Mouse (Mus musculus): ENCODE measurements around the gene Pik3r5. TPM values are rescaled to one million over a fixed set of nuclear protein-coding genes. Genes with fewer than 3 reads are reported as not detected.

Pik3r5 gene
- polyA plus RNA-seq (2014; fragmentation: Nextera tagmentation; extraction: Ambion mirVana) = 0.19 and 0.25 TPM in 2 replicates

DNA sequence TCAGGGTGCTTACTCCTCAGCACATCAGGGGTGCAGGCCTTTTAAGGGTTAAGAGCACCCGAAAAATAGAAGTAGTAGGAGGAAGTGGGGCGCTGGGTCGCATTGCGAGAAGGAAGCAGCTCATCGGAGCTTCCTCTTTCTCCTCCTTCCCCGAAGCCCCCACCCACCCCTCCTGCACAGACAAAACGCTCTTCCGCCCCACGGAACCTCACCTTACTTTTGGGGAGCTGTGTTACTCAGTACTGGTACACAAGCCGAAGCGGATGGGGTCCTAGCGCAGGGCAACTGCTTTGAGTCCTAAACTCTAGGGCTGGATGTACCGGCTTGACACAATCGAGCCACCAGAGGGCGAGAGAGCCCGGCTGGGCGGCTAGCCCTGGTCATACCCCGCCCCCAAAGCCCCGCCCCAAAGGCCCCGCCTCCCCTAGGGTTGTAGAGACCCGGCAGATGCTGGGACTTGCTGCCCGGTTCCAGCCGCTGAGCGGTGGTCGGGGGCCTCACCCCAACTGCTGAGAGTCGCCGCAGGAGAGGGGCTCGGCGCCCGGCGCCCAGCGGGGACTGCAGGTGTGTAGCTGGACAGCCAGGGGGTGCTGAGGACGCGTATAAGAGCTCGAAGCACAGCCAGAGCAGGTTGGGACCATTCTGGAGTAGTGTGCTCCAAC lies at the start of gene Pik3r5:
Pik3r5 (plus strand) TSS at position 423 of the 662 bp plus-strand sequence.
- H3K9ac ChIP-seq (ENCODE audit: low read depth, low read length) = 0 out of 2 replicates have a peak within 1 kb of the TSS, but pooled peaks have one; percentile 8
- H3K36me3 ChIP-seq (ENCODE audit: control insufficient read depth, insufficient read depth, low read length) = no peaks in the 10 kb centered on the region
- peak within 1 kb of the TSS; percentile 70 for H3K4me2 ChIP-seq
- 6% methylated on average over 33 of the region's 35 CpGs for WGBS (ENCODE audit: insufficient replicate concordance)
- ATAC-seq (replicated peaks; ENCODE audit: insufficient number of reproducible peaks, low FRiP score, low TSS enrichment) = peak; percentile 76; the same call in 1 of the 2 replicates
- H3K4me3 ChIP-seq (ENCODE audit: low read depth, low read length) = peak within 1 kb of the TSS; percentile 46
- peaks cover 42% of the 10 kb centered on the region for H3K27me3 ChIP-seq (ENCODE audit: control insufficient read depth, insufficient read depth, low read length)
- no peak within 1 kb of the TSS for H3K27ac ChIP-seq (ENCODE audit: low read depth, low read length)
- no peaks in the 10 kb centered on the region for H3K9me3 ChIP-seq (replicated peaks; ENCODE audit: control insufficient read depth, low read length)
- no peaks in the 10 kb centered on the region for H3K4me1 ChIP-seq (ENCODE audit: control insufficient read depth, insufficient read depth, low read length)

DNA sequence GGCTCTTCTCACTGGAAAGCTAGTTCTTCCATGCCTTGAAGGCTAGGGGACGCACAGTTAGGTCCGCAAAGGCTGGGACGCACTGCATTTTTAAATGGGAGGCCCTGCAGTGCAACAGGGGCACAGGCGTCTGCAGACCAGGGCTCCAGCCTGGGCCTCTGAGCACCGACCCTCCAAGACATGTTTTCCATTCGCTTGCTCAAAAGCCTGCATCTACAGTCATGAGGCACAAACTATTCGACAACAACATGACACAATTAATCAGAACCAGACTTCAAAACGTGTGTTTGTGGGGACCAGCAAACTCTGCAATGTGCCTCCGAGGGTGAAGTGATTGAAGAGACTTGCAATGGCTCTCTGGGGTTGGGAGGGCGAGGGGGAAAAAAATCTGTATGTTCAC lies 48.4 kb upstream of the Pik3r5 start:
- H3K36me3 ChIP-seq (ENCODE audit: control insufficient read depth, insufficient read depth, low read length) = no peaks in the 10 kb centered on the region
- peak overlapping the region; percentile 66 for H3K4me3 ChIP-seq (ENCODE audit: low read depth, low read length)
- ATAC-seq (replicated peaks; ENCODE audit: insufficient number of reproducible peaks, low FRiP score, low TSS enrichment) = no peak
- no peak overlapping the region for H3K9ac ChIP-seq (ENCODE audit: low read depth, low read length)
- peaks cover 74% of the 10 kb centered on the region for H3K27me3 ChIP-seq (ENCODE audit: control insufficient read depth, insufficient read depth, low read length)
- peaks cover 15% of the 10 kb centered on the region for H3K4me1 ChIP-seq (ENCODE audit: control insufficient read depth, insufficient read depth, low read length)
- H3K27ac ChIP-seq (ENCODE audit: low read depth, low read length) = no peak overlapping the region
- H3K4me2 ChIP-seq = peak overlapping the region; percentile 66
- WGBS (ENCODE audit: insufficient replicate concordance) = 9% methylated on average over 10 of the region's 10 CpGs
- H3K9me3 ChIP-seq (replicated peaks; ENCODE audit: control insufficient read depth, low read length) = no peaks in the 10 kb centered on the region

DNA sequence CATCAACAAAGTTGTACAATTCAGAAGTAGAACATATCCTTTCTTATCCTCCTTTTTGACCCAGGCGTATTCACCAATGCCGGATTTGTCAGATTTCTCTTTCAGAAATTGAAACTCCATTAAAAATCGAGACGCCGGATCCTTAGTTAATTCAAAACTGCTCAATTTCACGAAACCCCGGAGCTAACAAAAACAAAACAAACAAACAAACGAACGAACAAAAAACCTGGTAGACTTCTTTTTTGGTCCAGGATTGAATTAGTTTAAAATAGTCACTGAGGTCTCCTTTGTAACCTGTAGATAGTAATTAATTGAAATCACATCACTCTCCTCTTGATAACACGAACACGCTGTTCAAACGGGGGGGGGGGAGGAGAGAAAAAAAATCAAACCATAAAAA lies 47.8 kb upstream of the Pik3r5 start:
- Histone ChIP-seq H3K9me3 (replicated peaks; ENCODE audit: control insufficient read depth, low read length) (no peaks in the 10 kb centered on the region), H3K4me1 (ENCODE audit: control insufficient read depth, insufficient read depth, low read length) (peaks cover 14% of the 10 kb centered on the region), H3K36me3 (ENCODE audit: control insufficient read depth, insufficient read depth, low read length) (no peaks in the 10 kb centered on the region), H3K4me2 (peak overlapping the region; percentile 66), H3K27me3 (ENCODE audit: control insufficient read depth, insufficient read depth, low read length) (peaks cover 76% of the 10 kb centered on the region), H3K9ac (ENCODE audit: low read depth, low read length) (peak overlapping the region; percentile 78), H3K27ac (ENCODE audit: low read depth, low read length) (no peak overlapping the region), H3K4me3 (ENCODE audit: low read depth, low read length) (peak overlapping the region; percentile 66)
- ATAC-seq (replicated peaks; ENCODE audit: insufficient number of reproducible peaks, low FRiP score, low TSS enrichment) = no peak
- WGBS (ENCODE audit: insufficient replicate concordance) = 12% methylated on average over 12 of the region's 12 CpGs

DNA sequence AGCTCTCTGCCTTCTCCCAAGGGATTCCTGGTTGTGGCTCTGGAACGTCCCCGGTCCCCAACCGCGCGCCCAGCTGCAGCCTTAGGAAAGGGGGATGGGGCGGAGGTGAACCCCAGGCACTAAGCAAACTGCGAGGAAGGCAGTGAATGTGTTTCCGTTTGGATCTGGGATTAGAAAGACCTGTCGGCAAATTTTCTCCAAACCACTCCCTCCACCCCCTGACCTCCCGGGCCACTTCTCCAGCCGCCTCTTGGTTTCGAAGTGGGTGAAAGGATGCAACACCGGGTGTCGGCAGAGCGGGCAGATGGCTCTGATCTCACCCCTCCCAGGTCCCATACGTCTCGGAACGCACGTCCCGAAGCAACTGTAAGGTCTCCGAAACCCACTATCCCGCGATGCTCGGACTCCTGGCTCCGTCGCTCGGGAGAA lies 47.3 kb upstream of the Pik3r5 start:
- Histone ChIP-seq H3K36me3 (ENCODE audit: control insufficient read depth, insufficient read depth, low read length) (no peaks in the 10 kb centered on the region), H3K27ac (ENCODE audit: low read depth, low read length) (no peak overlapping the region), H3K4me2 (peak overlapping the region; percentile 66), H3K4me3 (ENCODE audit: low read depth, low read length) (peak overlapping the region; percentile 66), H3K27me3 (ENCODE audit: control insufficient read depth, insufficient read depth, low read length) (peaks cover 76% of the 10 kb centered on the region), H3K9me3 (replicated peaks; ENCODE audit: control insufficient read depth, low read length) (no peaks in the 10 kb centered on the region), H3K9ac (ENCODE audit: low read depth, low read length) (peak overlapping the region; percentile 78), H3K4me1 (ENCODE audit: control insufficient read depth, insufficient read depth, low read length) (peaks cover 9% of the 10 kb centered on the region)
- no peak for ATAC-seq (replicated peaks; ENCODE audit: insufficient number of reproducible peaks, low FRiP score, low TSS enrichment)
- WGBS (ENCODE audit: insufficient replicate concordance) = under 1% methylated on average over 27 of the region's 27 CpGs

DNA sequence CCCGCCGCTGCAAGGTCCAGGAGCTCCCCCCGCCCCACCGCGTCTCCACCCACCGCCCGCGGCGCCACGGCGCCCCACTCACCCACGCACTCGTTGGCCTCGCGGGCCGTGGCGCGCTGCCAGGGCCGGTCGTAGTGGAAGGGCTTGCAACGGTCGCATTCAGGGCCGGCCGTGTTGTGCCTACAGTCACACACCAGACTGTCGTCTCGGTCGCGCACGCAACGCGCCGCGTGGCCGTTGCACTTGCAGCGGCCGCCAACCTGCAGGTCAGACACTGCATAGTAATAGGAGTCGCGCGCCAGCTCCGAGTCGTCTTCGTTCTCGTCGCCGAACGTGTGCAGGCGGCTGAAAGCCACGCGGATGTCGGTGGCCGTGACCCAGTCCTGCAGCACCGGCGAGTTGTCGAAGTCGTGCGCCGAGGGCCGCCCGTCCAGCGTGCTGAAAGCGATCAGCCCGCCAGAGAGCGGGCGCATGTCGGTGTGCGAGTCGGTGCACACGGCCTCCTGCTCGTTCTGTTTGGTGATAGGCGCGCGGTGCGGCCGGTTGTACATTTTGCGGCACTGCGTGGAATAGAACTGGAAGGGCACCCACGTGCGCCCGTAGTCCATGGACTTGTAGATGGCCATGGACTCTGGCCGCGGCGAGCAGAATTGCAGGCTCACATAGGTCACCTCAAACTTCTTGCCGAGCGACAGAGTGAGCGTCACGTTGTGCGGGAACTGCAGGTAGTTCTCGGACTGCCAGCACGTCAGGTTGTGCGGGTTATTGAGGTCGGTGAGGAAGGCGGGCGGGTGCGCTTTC lies 46.7 kb upstream of the Pik3r5 start:
- H3K4me3 ChIP-seq (ENCODE audit: low read depth, low read length) = peak overlapping the region; percentile 66
- no peaks in the 10 kb centered on the region for H3K9me3 ChIP-seq (replicated peaks; ENCODE audit: control insufficient read depth, low read length)
- peaks cover 7% of the 10 kb centered on the region; the same call in 1 of the 2 replicates for H3K4me1 ChIP-seq (ENCODE audit: control insufficient read depth, insufficient read depth, low read length)
- under 1% methylated on average over 80 of the region's 94 CpGs for WGBS (ENCODE audit: insufficient replicate concordance)
- peak overlapping the region; percentile 78 for H3K9ac ChIP-seq (ENCODE audit: low read depth, low read length)
- peaks cover 76% of the 10 kb centered on the region for H3K27me3 ChIP-seq (ENCODE audit: control insufficient read depth, insufficient read depth, low read length)
- ATAC-seq (replicated peaks; ENCODE audit: insufficient number of reproducible peaks, low FRiP score, low TSS enrichment) = no peak
- no peaks in the 10 kb centered on the region for H3K36me3 ChIP-seq (ENCODE audit: control insufficient read depth, insufficient read depth, low read length)
- no peak overlapping the region for H3K27ac ChIP-seq (ENCODE audit: low read depth, low read length)
- peak overlapping the region; percentile 66 for H3K4me2 ChIP-seq

DNA sequence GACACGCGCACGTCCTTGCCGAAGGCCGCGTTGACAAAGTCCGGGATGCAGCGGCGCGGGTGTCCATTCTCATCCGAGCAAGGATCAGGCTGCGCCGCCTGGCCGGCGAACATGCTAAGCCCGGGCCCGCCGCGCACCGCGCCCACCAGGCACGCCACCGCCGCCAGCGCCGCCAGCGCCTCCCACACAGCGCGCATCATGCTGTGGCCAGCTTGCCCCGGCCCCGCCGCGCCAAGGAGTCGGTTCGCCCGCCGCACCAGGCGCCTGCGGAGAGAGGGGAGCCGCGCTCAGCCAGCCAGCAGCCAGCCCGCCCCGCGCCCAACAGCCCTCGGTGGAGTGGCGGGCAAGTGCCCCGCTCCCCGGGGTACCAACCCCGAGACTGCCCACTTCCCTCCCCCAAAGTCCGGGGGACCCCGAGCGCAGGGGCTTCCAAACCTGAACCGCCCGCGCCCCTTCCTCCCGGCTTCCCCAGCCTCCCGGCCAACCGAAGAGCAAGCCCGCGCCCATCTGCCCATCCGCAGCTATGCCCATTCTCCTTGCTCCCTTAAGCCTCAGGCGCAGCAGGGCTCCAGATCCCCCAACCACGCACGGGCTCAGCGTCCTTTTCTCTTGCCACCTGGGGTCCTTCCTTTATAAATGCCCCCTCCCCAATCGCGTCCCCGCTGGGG lies 45.9 kb upstream of the Pik3r5 start:
- Histone ChIP-seq H3K4me2 (peak overlapping the region; percentile 66), H3K9me3 (replicated peaks; ENCODE audit: control insufficient read depth, low read length) (no peaks in the 10 kb centered on the region), H3K27me3 (ENCODE audit: control insufficient read depth, insufficient read depth, low read length) (peaks cover 74% of the 10 kb centered on the region), H3K27ac (ENCODE audit: low read depth, low read length) (peak overlapping the region; percentile 83), H3K4me3 (ENCODE audit: low read depth, low read length) (peak overlapping the region; percentile 66), H3K9ac (ENCODE audit: low read depth, low read length) (peak overlapping the region; percentile 78), H3K36me3 (ENCODE audit: control insufficient read depth, insufficient read depth, low read length) (no peaks in the 10 kb centered on the region), H3K4me1 (ENCODE audit: control insufficient read depth, insufficient read depth, low read length) (peaks cover 8% of the 10 kb centered on the region; the same call in 1 of the 2 replicates)
- ATAC-seq (replicated peaks; ENCODE audit: insufficient number of reproducible peaks, low FRiP score, low TSS enrichment) = no peak
- under 1% methylated on average over 56 of the region's 68 CpGs for WGBS (ENCODE audit: insufficient replicate concordance)

DNA sequence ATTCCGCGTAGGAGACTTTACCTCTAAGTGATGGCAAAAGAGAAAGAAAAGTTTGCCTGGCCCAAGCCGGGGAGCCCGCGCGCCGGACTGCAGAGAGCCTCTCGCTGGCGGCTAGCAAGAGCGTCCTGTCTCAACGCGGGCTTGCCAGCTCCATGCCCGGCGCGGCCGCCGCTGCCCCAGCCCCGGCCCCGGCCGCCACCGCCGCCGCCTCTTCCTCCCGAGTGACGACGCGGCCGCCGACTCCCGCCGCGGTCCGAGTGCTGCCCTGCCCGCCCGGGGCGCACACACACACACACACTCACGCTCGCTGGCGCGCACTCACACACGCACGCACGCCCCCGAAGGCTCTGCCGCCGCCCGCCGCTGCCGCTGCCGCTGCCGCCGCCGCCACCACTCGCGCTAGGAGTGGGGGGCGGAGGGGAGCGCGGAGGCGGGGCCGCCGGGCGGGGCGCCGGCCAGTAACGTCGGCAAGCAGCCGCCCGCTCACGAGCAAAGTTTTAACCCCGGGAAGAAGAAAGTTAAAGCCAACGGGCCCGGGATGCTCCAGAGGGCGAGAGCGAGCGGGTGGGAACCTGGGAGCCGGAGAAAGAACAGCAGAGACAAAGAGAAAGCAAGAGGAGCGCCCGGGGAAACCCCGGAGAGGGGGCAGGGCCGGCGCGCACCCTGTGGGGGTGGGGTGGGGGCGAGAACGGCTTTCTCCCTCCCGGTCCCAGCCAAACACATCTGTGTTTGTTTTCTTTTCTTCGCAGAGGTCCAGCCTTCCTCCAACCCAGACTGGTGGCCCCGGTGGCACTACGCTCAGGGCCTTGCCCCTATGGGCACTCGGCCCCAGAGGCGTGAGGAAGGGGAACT lies 45.1 kb upstream of the Pik3r5 start:
- Histone ChIP-seq H3K9me3 (replicated peaks; ENCODE audit: control insufficient read depth, low read length) (no peaks in the 10 kb centered on the region), H3K27ac (ENCODE audit: low read depth, low read length) (peak overlapping the region; percentile 83), H3K4me1 (ENCODE audit: control insufficient read depth, insufficient read depth, low read length) (peaks cover 10% of the 10 kb centered on the region; the same call in 1 of the 2 replicates), H3K4me3 (ENCODE audit: low read depth, low read length) (peak overlapping the region; percentile 66), H3K27me3 (ENCODE audit: control insufficient read depth, insufficient read depth, low read length) (peaks cover 73% of the 10 kb centered on the region), H3K9ac (ENCODE audit: low read depth, low read length) (peak overlapping the region; percentile 78), H3K4me2 (peak overlapping the region; percentile 66), H3K36me3 (ENCODE audit: control insufficient read depth, insufficient read depth, low read length) (no peaks in the 10 kb centered on the region)
- WGBS (ENCODE audit: insufficient replicate concordance) = 1% methylated on average over 84 of the region's 90 CpGs
- ATAC-seq (replicated peaks; ENCODE audit: insufficient number of reproducible peaks, low FRiP score, low TSS enrichment) = peak; percentile 55; the same call in 1 of the 2 replicates

DNA sequence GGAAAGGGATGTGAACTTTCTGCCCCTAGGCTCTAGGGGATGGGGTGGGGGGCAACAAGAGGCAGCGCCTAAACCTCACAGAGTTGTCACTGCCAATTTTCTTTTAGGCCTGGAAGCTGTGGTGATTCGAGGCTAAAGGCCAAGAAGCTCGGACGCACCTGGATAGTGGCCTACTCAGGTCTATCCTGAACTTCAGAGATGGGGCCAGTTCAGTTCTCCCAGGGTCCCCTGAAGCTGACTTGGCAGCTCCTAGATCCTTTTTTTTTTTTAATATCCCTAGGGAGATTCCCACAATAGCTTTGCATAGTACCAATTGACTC lies 44.5 kb upstream of the Pik3r5 start:
- Histone ChIP-seq H3K27ac (ENCODE audit: low read depth, low read length) (peak overlapping the region; percentile 83), H3K27me3 (ENCODE audit: control insufficient read depth, insufficient read depth, low read length) (peaks cover 74% of the 10 kb centered on the region), H3K36me3 (ENCODE audit: control insufficient read depth, insufficient read depth, low read length) (no peaks in the 10 kb centered on the region), H3K4me2 (peak overlapping the region; percentile 66), H3K4me1 (ENCODE audit: control insufficient read depth, insufficient read depth, low read length) (peaks cover 10% of the 10 kb centered on the region; the same call in 1 of the 2 replicates), H3K4me3 (ENCODE audit: low read depth, low read length) (peak overlapping the region; percentile 66), H3K9me3 (replicated peaks; ENCODE audit: control insufficient read depth, low read length) (no peaks in the 10 kb centered on the region), H3K9ac (ENCODE audit: low read depth, low read length) (peak overlapping the region; percentile 78)
- no peak for ATAC-seq (replicated peaks; ENCODE audit: insufficient number of reproducible peaks, low FRiP score, low TSS enrichment)
- 21% methylated on average over 4 of the region's 4 CpGs for WGBS (ENCODE audit: insufficient replicate concordance)
